Mouse (Mus musculus) spleen, postnatal 10 days (tissue): ENCODE results near the gene Zfp846.

Source experiments
- DNase-seq, 2 experiments: peaks; one replicate each; pipeline ENCODE4 v3.0.0; 2021 to 2022; ENCODE audit warnings: low spot score in 2 of 2

Zfp846 gene

GRCm38 (mm10) chr9:20636790-20637189 is 55.7 kb downstream of the Zfp846 start:
- DNase-seq, result no peak

- DNase-seq, result no peak
Observed at GRCm38 (mm10) chr9:20638552-20638951, 57.5 kb downstream of the Zfp846 start.

- DNase-seq, result no peak
Observed at GRCm38 (mm10) chr9:20639486-20639885, 58.4 kb downstream of the Zfp846 start.

GRCm38 (mm10) chr9:20641501-20641900 is 60.4 kb downstream of the Zfp846 start:
- DNase-seq, result no peak

- DNase-seq, result peak in 1 of 2 experiments; percentile 87
Observed at GRCm38 (mm10) chr9:20642101-20642895, 61.2 kb downstream of the Zfp846 start, which contains the start of gene Ubl5. Ubl5 (plus strand) TSS chr9:20642878.

- peak; percentile 72 to 89 for DNase-seq
Observed at GRCm38 (mm10) chr9:20642896-20643466, 61.9 kb downstream of the Zfp846 start.

GRCm38 (mm10) chr9:20643781-20644180 is 62.7 kb downstream of the Zfp846 start:
- no peak for DNase-seq

GRCm38 (mm10) chr9:20644360-20645081 is 63.4 kb downstream of the Zfp846 start, which contains the start of gene Fbxl12:
Fbxl12 (minus strand) TSS chr9:20644767.
- DNase-seq, result peak; percentile 79

GRCm38 (mm10) chr9:20645121-20645520 is 64.0 kb downstream of the Zfp846 start:
- DNase-seq, result no peak

- DNase-seq, result peak; percentile 89 to 96
Observed at GRCm38 (mm10) chr9:20651602-20652259, 70.6 kb downstream of the Zfp846 start, which contains the start of gene Pin1. Pin1 (plus strand) TSS chr9:20652095.

GRCm38 (mm10) chr9:20652260-20652658 is 71.2 kb downstream of the Zfp846 start:
- no peak for DNase-seq

GRCm38 (mm10) chr9:20653859-20654258 is 72.8 kb downstream of the Zfp846 start:
- no peak for DNase-seq
